Mouse (Mus musculus): ENCODE data around the gene 4931423N10Rik. TPM values are rescaled to one million over a fixed set of nuclear protein-coding genes. Genes with fewer than 3 reads are reported as not detected.
"Not testable (repeated sequence)": the region's sequence is repeated elsewhere in the genome, so short reads cannot be mapped to it uniquely, and the experiment has no call there.

4931423N10Rik gene
- total RNA-seq, 1 experiment, result not detected

GRCm38 (mm10) chr2:23234065-23234773 lies 26.9 kb downstream of the 4931423N10Rik start:
- H3K9ac ChIP-seq (ENCODE audit: insufficient read depth, low read depth, low read length, poor library complexity, severe bottlenecking), result no peak overlapping the region
- H3K27ac ChIP-seq (ENCODE audit: insufficient read depth, low read depth, low read length, poor library complexity, severe bottlenecking), result no peak overlapping the region
- no peaks in the 10 kb centered on the region; a peak in 1 of 4 replicates for H3K4me1 ChIP-seq (ENCODE audit: control insufficient read depth in 2 of 2, insufficient read depth in 2 of 2, low read length in 2 of 2, poor library complexity in 1 of 2)
- DNase-seq (ENCODE audit: low read depth, low spot score), result no peak
- TF ChIP-seq ZNF384 (IDR thresholded peaks at IDR 0.05; ENCODE audit: low read depth, low read length) (no peak), MAFK (IDR thresholded peaks at IDR 0.05; ENCODE audit: insufficient read depth, low read depth, low read length) (no peak), CHD2 (IDR thresholded peaks at IDR 0.05; ENCODE audit: low read depth, low read length) (no peak), HCFC1 (IDR thresholded peaks at IDR 0.05; ENCODE audit: borderline replicate concordance, insufficient read depth, low read length) (no peak), ZC3H11A (IDR thresholded peaks at IDR 0.05; ENCODE audit: borderline replicate concordance, low read depth, low read length) (no peak)
- no peaks in the 10 kb centered on the region for H3K36me3 ChIP-seq (ENCODE audit: control insufficient read depth, insufficient read depth, low read length, poor library complexity, severe bottlenecking)
- H3K9me3 ChIP-seq (ENCODE audit: control insufficient read depth, insufficient read depth, low read depth, low read length), result no peaks in the 10 kb centered on the region
- in situ Hi-C loops (cut with MboI; ENCODE audit: low sequenced_read_pairs in 2 of 2, unreplicated experiment in 2 of 2), result no loop called here
- peak overlapping the region; percentile 41 to 67 for H3K4me3 ChIP-seq (ENCODE audit: insufficient read depth in 1 of 2, low read depth in 1 of 2, low read length in 2 of 2, poor library complexity in 1 of 2, severe bottlenecking in 1 of 2)

- in situ Hi-C loops (cut with MboI; ENCODE audit: low sequenced_read_pairs in 2 of 2, unreplicated experiment in 2 of 2); H3K9me3 ChIP-seq (ENCODE audit: control insufficient read depth, insufficient read depth, low read depth, low read length); H3K36me3 ChIP-seq (ENCODE audit: control insufficient read depth, insufficient read depth, low read length, poor library complexity, severe bottlenecking); H3K4me3 ChIP-seq (ENCODE audit: insufficient read depth in 1 of 2, low read depth in 1 of 2, low read length in 2 of 2, poor library complexity in 1 of 2, severe bottlenecking in 1 of 2); H3K4me1 ChIP-seq (ENCODE audit: control insufficient read depth in 2 of 2, insufficient read depth in 2 of 2, low read length in 2 of 2, poor library complexity in 1 of 2); H3K9ac ChIP-seq (ENCODE audit: insufficient read depth, low read depth, low read length, poor library complexity, severe bottlenecking); H3K27ac ChIP-seq (ENCODE audit: insufficient read depth, low read depth, low read length, poor library complexity, severe bottlenecking): not testable (repeated sequence)
- DNase-seq (ENCODE audit: low read depth, low spot score), result peak; percentile 30
These were observed 83.7 kb downstream of the 4931423N10Rik start for GRCm38 (mm10) chr2:23290991-23291390.

GRCm38 (mm10) chr2:23314869-23315268 lies 107.6 kb downstream of the 4931423N10Rik start:
- TF ChIP-seq ZNF384 (IDR thresholded peaks at IDR 0.05; ENCODE audit: low read depth, low read length) (no peak), ZC3H11A (IDR thresholded peaks at IDR 0.05; ENCODE audit: borderline replicate concordance, low read depth, low read length) (peak; percentile 40; the same call in 1 of the 2 replicates)
- Histone ChIP-seq H3K9ac (ENCODE audit: insufficient read depth, low read depth, low read length, poor library complexity, severe bottlenecking) (no peak overlapping the region), H3K27ac (ENCODE audit: insufficient read depth, low read depth, low read length, poor library complexity, severe bottlenecking) (no peak overlapping the region), H3K9me3 (ENCODE audit: control insufficient read depth, insufficient read depth, low read depth, low read length) (no peaks in the 10 kb centered on the region), H3K4me3 (ENCODE audit: insufficient read depth in 1 of 2, low read depth in 1 of 2, low read length in 2 of 2, poor library complexity in 1 of 2, severe bottlenecking in 1 of 2) (no peak overlapping the region), H3K36me3 (ENCODE audit: control insufficient read depth, insufficient read depth, low read length, poor library complexity, severe bottlenecking) (no peaks in the 10 kb centered on the region), H3K4me1 (ENCODE audit: control insufficient read depth in 2 of 2, insufficient read depth in 2 of 2, low read length in 2 of 2, poor library complexity in 1 of 2) (no peaks in the 10 kb centered on the region)
- in situ Hi-C loops (cut with MboI; ENCODE audit: low sequenced_read_pairs in 2 of 2, unreplicated experiment in 2 of 2), result no loop called here
- no peak for DNase-seq (ENCODE audit: low read depth, low spot score)

Other genes with a start within 250 kb of the 4931423N10Rik start
- 42.6 and 49.3 TPM in 2 replicates for gene Abi1, start 167.2 kb upstream of the 4931423N10Rik start, total RNA-seq (2012; rRNA removed)
- gene Acbd5, start 139.3 kb upstream of the 4931423N10Rik start, total RNA-seq (2012; rRNA removed), result 27.2 and 31.7 TPM in 2 replicates
- gene Mastl, start 51.5 kb upstream of the 4931423N10Rik start, total RNA-seq (2012; rRNA removed), result 30.7 and 30.9 TPM in 2 replicates
- 158 and 160 TPM in 2 replicates for gene Yme1l1, start 51.1 kb upstream of the 4931423N10Rik start, total RNA-seq (2012; rRNA removed)
- not detected in 2 replicates for gene Nxph2, start 113.8 kb downstream of the 4931423N10Rik start, total RNA-seq (2012; rRNA removed)

Data from ES-E14 (cell line).